Mouse (Mus musculus): ENCODE measurements around the gene Gm8369. TPM values are rescaled to one million over a fixed set of nuclear protein-coding genes. Genes with fewer than 3 reads are reported as not detected.
"Not testable (repeated sequence)": the region's sequence is repeated elsewhere in the genome, so short reads cannot be mapped to it uniquely, and the experiment has no call there.

Gene Gm8369
- polyA plus RNA-seq (2016; fragmentation: Nextera tagmentation; extraction: Ambion mirVana): not detected in 2 replicates

DNA sequence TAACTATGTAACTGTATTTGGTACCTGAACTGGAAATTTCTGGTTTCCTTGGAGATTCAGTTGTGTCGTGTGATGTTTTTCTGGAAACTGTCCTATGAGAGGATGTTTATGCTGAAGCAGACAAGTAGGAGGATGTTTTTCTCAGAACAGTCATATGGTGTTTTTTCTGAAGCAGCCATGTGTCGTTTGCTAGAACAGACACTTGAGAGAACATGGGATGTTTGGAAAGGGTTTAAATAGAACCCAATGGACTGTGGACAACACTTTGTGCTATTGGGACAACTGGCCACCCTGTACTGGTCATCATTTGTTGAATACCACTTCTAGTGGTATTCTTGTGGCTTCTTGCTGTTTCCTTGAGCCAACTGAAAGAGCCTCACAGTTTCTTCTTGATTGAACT, at the start of gene Gm8369:
Gene Gm8369, plus strand, starts transcription at position 193 of the 400 bp plus-strand sequence.
- Histone ChIP-seq H3K36me3 (no peaks in the 10 kb centered on the region), H3K27ac (no peak within 1 kb of the TSS), H3K4me3 (no peak within 1 kb of the TSS), H3K4me2 (replicated peaks) (no peak within 1 kb of the TSS), H3K27me3 (no peaks in the 10 kb centered on the region), H3K9me3 (no peaks in the 10 kb centered on the region), H3K4me1 (no peaks in the 10 kb centered on the region), H3K9ac (no peak within 1 kb of the TSS)
- WGBS: 74% methylated on average over 2 of the region's 2 CpGs
- ATAC-seq (ENCODE audit: insufficient number of reproducible peaks, insufficient read depth, low FRiP score, low TSS enrichment): no peak

DNA sequence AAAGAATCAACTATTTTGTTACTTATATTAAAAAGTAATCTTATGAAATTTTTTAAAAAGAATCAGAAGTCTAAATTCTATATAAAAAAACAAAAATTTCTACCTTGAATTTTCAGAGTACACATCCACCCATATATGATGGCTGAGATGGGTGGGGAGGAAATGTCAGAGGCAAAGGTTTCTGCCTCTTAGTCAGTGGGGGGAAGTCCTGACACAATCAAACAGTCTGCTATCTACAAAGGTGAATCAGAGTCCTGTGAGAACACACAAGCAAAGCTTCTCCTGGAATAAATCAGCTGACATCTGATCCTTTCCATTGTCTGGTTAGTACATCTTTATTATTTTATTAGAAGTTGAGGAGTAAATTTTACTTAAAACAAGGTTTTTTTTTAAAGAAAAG, 42.4 kb upstream of the Gm8369 start, which contains the start of gene Ms4a4b:
Gene Ms4a4b, plus strand, starts transcription at position 216 of the 400 bp plus-strand sequence.
- no peak for ATAC-seq (ENCODE audit: insufficient number of reproducible peaks, insufficient read depth, low FRiP score, low TSS enrichment)
- no peak within 1 kb of the TSS for H3K4me3 ChIP-seq

DNA sequence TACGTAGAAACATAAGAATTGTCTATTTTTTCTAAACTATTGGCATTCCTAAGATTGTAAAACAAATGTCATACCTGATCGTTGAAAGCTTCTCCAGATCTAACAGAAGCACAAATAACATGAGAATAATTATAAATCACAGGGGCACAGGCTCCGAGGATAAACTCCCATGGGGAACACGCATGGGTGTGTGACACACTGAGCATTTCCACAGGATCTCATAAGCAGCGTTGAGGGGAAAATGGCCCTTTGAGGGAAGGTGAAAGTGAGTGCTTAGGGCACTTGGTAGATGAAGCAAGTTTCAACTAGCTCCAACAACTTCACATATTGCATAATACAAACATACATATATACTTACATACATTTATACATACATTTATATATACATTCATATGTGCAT, 41.8 kb upstream of the Gm8369 start:
- Histone ChIP-seq H3K27me3 (no peaks in the 10 kb centered on the region), H3K36me3 (no peaks in the 10 kb centered on the region)
- ATAC-seq (ENCODE audit: insufficient number of reproducible peaks, insufficient read depth, low FRiP score, low TSS enrichment): no peak

More for the DNA sequence above, 42.4 kb upstream of the Gm8369 start, which contains the start of gene Ms4a4b:
- no peaks in the 10 kb centered on the region for H3K9me3 ChIP-seq
- no peak within 1 kb of the TSS for H3K27ac ChIP-seq
- H3K36me3 ChIP-seq: no peaks in the 10 kb centered on the region
- no peak within 1 kb of the TSS for H3K9ac ChIP-seq
- no peaks in the 10 kb centered on the region for H3K4me1 ChIP-seq
- no peak within 1 kb of the TSS for H3K4me2 ChIP-seq (replicated peaks)
- H3K27me3 ChIP-seq: no peaks in the 10 kb centered on the region

DNA sequence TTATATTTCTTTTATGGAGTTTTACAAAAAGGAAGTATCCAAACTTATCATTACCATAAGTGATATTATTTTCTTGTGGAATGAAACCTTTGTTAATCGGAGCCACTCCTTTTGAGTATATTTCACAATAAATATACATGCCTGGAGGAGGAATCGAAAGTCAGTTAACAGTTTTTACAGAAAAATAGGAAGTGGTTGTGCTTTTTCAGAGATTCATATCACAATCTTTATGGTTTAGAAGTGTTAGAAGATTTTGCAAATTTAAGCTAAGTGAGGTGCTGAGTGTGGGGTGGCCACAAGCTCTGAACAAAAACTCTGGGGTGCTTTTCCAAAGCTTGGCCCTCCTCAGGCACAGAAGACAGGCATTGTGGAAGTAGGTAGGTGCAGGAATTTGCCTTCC, 38.5 kb upstream of the Gm8369 start:
- no peak overlapping the region for H3K27ac ChIP-seq
- no peak overlapping the region for H3K9ac ChIP-seq
- H3K36me3 ChIP-seq: no peaks in the 10 kb centered on the region
- WGBS: 85% methylated on average over 2 of the region's 2 CpGs
- H3K4me2 ChIP-seq (replicated peaks): no peak overlapping the region
- H3K27me3 ChIP-seq: no peaks in the 10 kb centered on the region
- no peak overlapping the region for H3K4me3 ChIP-seq
- H3K4me1 ChIP-seq: no peaks in the 10 kb centered on the region
- no peak for ATAC-seq (ENCODE audit: insufficient number of reproducible peaks, insufficient read depth, low FRiP score, low TSS enrichment)
- H3K9me3 ChIP-seq: no peaks in the 10 kb centered on the region

More for the DNA sequence above, 41.8 kb upstream of the Gm8369 start:
- no peaks in the 10 kb centered on the region for H3K9me3 ChIP-seq
- no peak overlapping the region for H3K27ac ChIP-seq
- no peak overlapping the region for H3K4me3 ChIP-seq
- 79% methylated on average over 5 of the region's 5 CpGs for WGBS
- no peak overlapping the region for H3K4me2 ChIP-seq (replicated peaks)
- H3K4me1 ChIP-seq: no peaks in the 10 kb centered on the region
- no peak overlapping the region for H3K9ac ChIP-seq

DNA sequence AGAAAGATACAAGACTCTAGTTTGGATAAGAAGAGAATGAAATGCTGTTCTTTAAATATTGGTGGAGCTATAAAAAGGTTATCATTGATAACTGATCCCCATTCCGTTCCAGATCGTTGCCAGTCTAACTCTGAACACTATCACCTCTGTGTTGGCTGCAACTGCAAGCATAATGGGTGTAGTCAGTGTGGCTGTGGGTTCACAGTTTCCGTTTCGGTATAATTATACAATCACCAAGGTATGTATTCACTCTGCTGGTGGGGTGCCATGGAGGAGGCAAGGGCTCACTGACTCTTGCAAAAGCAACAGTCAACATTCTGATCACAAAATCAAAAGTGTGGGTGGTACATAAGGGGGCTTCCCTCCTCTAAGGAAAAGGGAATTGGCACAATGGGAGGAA, 26.7 kb upstream of the Gm8369 start:
- not testable (repeated sequence) for H3K27me3 ChIP-seq; H3K27ac ChIP-seq; ATAC-seq (ENCODE audit: insufficient number of reproducible peaks, insufficient read depth, low FRiP score, low TSS enrichment); H3K36me3 ChIP-seq; H3K4me1 ChIP-seq; H3K9me3 ChIP-seq; H3K9ac ChIP-seq; H3K4me3 ChIP-seq; H3K4me2 ChIP-seq (replicated peaks)
- WGBS: 77% methylated on average over 4 of the region's 4 CpGs

DNA sequence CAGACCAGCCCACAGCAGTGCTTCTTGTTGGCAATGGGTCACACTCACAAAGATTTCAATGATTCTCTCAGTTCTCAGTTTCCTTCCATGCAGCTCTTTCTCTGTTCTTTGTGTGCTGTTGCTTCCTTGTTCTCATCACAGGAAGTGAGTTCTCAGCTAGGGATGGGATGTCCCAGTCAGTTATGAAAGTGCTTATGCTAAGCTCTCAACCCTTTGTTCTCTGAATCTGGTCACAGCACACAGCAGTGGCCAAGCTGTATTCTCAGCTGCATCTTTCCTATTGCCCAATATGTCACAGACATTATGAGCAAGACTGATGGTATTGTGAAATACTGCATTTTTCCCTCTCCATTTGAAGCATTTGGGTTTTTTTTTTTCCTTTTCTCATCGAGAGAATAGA, 20.9 kb upstream of the Gm8369 start:
- H3K9me3 ChIP-seq; ATAC-seq (ENCODE audit: insufficient number of reproducible peaks, insufficient read depth, low FRiP score, low TSS enrichment); H3K27me3 ChIP-seq; H3K9ac ChIP-seq; H3K36me3 ChIP-seq; H3K27ac ChIP-seq; H3K4me2 ChIP-seq (replicated peaks); H3K4me1 ChIP-seq; H3K4me3 ChIP-seq: not testable (repeated sequence)
- 50% methylated on average over 1 of the region's 1 CpGs for WGBS

DNA sequence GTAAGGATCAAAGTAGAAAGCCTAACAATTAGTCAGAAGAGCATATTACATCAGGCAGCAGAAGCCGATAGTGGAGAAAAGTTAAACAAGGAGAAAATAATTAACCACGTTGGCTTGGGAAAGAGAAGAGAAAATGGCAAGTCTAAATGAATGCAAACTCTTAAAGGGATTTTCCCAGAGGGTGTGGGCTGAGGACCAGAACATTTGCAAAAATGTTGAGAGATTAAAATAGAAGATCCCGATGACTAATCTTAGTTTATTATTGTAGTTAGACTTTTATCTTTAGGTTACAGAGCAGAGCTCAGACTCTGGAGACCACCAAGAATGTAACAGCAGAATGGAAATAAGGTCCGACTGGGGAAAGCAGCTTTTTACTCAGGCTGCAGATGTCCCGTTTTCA, 19.3 kb upstream of the Gm8369 start:
- Histone ChIP-seq H3K4me3 (no peak overlapping the region), H3K9ac (no peak overlapping the region), H3K9me3 (no peaks in the 10 kb centered on the region), H3K4me2 (replicated peaks) (no peak overlapping the region), H3K27me3 (no peaks in the 10 kb centered on the region), H3K36me3 (no peaks in the 10 kb centered on the region), H3K27ac (no peak overlapping the region), H3K4me1 (no peaks in the 10 kb centered on the region)
- ATAC-seq (ENCODE audit: insufficient number of reproducible peaks, insufficient read depth, low FRiP score, low TSS enrichment): no peak
- WGBS: 73% methylated on average over 5 of the region's 5 CpGs

DNA sequence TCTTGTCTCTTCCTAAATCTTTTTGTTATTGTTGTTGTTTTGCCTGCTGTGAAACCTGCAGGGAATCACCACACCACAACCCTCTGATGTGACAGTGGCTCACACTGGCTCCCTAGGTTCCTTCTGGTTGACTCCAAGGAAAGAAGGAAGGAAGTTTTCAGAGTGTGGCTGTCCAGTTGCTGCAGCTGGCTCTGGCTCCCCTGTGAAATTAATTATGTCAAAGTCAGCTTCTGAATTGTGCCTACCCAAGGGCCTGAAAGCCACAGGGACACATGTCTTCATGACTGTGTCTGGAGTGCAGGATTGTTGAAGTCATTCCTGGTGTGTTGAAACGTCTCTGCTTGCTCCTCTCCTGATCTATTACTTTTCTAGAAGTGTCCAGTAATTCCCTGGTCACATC, 17.4 kb upstream of the Gm8369 start:
- not testable (repeated sequence) for H3K27me3 ChIP-seq; H3K4me2 ChIP-seq (replicated peaks); H3K4me3 ChIP-seq; ATAC-seq (ENCODE audit: insufficient number of reproducible peaks, insufficient read depth, low FRiP score, low TSS enrichment); H3K4me1 ChIP-seq; H3K27ac ChIP-seq; H3K9me3 ChIP-seq; H3K9ac ChIP-seq; H3K36me3 ChIP-seq
- WGBS: 57% methylated on average over 1 of the region's 1 CpGs

DNA sequence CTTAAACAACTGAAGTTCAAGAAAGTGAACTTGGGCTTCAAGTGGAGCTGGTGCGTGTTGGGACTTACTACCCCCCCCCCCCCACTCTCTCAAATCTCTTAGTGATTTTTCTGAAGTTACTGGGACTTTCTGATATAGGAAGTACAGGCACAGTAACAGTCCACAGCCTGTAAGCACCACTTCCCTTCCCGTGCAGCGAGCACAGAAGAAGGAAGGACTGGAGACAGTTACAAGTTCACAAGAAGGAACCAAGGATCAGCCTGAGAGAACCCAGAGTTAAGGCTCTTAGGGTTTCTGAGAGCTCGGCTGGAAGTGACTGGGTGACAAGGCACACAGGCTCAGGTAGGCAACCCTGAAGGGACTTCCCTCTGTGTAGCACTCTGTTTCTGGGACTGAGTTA, 16.5 kb upstream of the Gm8369 start, which contains the start of gene Ms4a6c:
Gene Ms4a6c, plus strand, starts transcription at position 152 of the 400 bp plus-strand sequence.
- WGBS: 86% methylated on average over 4 of the region's 4 CpGs
- not testable (repeated sequence) for H3K9ac ChIP-seq; H3K27me3 ChIP-seq; H3K27ac ChIP-seq; H3K4me1 ChIP-seq; H3K4me3 ChIP-seq; H3K4me2 ChIP-seq (replicated peaks); H3K36me3 ChIP-seq; ATAC-seq (ENCODE audit: insufficient number of reproducible peaks, insufficient read depth, low FRiP score, low TSS enrichment); H3K9me3 ChIP-seq

DNA sequence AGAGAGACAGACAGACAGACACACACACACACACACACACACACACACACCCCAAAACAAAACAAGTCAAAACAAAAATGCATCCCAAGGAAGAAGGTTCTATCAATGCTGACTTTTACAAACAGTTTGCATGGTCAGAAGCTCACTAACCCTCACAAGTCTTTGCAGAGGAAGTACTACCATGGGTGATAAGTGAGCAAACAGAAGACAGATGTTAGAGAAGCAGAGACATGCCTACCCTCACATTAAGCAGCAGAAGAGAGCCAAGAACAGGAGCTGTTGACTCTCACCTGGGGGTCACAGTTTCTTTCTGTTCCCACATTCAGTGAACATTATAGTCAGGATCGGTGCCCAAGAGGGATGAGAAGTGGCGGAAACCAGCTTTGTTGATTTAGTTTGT, 6.0 kb upstream of the Gm8369 start:
- 87% methylated on average over 2 of the region's 2 CpGs for WGBS
- Histone ChIP-seq H3K4me3 (no peak overlapping the region), H3K9ac (no peak overlapping the region), H3K9me3 (no peaks in the 10 kb centered on the region), H3K4me1 (no peaks in the 10 kb centered on the region), H3K27ac (no peak overlapping the region), H3K36me3 (no peaks in the 10 kb centered on the region), H3K4me2 (replicated peaks) (no peak overlapping the region), H3K27me3 (no peaks in the 10 kb centered on the region)
- ATAC-seq (ENCODE audit: insufficient number of reproducible peaks, insufficient read depth, low FRiP score, low TSS enrichment): no peak

DNA sequence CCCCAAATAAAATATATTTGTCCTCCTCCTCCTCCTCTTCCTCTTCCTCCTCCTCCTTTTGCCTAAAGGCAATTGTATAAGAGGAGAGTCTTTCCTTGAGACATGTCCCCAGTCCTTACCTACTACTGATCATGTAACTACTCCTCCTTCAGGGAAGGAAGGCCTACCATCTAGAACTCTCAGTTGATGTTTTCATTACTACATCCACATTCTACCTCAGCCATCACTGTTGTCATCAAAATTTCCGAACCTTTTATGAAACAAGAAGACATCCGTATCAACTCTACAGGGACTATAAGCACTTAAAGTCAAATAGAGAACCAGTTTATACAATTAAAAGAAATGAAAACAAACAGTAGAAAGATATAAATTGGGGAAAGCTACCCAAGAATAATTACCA, 3.1 kb upstream of the Gm8369 start:
- H3K4me2 ChIP-seq (replicated peaks): no peak overlapping the region
- no peak for ATAC-seq (ENCODE audit: insufficient number of reproducible peaks, insufficient read depth, low FRiP score, low TSS enrichment)
- no peaks in the 10 kb centered on the region for H3K4me1 ChIP-seq
- H3K4me3 ChIP-seq: no peak overlapping the region
- no peaks in the 10 kb centered on the region for H3K36me3 ChIP-seq
- H3K27ac ChIP-seq: no peak overlapping the region
- 89% methylated on average over 2 of the region's 2 CpGs for WGBS
- no peak overlapping the region for H3K9ac ChIP-seq
- no peaks in the 10 kb centered on the region for H3K27me3 ChIP-seq
- H3K9me3 ChIP-seq: no peaks in the 10 kb centered on the region

DNA sequence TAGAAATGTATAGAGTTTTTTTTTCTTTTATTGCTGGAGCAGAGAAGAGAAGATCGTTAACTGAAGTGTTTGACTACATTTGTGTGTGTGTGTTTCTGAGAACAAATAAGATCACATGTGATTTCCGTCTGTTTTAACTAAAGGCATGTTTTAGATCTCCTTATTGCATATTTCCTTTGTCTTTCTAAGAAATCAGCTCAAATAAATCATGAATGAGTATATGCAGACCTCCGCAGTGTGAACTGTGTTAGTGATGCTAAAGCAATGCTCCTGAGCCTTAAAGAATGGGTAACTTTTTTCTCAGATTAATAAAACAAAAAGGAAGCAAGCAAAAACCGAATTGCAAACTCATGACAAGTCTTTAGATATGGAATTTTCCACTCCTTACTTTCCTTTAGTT, 1.8 kb upstream of the Gm8369 start:
- Histone ChIP-seq H3K27ac (no peak overlapping the region), H3K4me3 (no peak overlapping the region), H3K36me3 (no peaks in the 10 kb centered on the region), H3K4me2 (replicated peaks) (no peak overlapping the region), H3K4me1 (no peaks in the 10 kb centered on the region), H3K9ac (no peak overlapping the region), H3K27me3 (no peaks in the 10 kb centered on the region), H3K9me3 (no peaks in the 10 kb centered on the region)
- ATAC-seq (ENCODE audit: insufficient number of reproducible peaks, insufficient read depth, low FRiP score, low TSS enrichment): no peak
- WGBS: 78% methylated on average over 4 of the region's 4 CpGs

DNA sequence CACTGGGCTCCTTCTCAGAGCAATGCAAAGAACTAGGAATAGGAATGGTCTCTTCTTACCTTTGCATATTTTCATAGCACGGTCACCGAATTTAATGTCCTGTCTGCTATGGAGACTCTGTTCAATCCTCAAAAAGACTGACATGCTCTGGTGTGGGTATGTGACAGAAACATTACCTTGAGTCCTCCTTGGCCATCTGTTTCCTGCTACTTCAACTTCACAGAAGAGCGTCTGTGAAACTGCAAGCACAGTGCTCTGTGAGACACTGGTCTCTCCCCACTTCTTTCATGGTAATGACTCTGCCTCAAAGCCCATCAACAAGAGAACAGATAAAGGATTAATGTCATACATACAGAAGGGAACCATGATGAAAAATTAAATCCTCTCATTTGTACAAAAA, 1.4 kb upstream of the Gm8369 start:
- WGBS: 73% methylated on average over 3 of the region's 3 CpGs
- Histone ChIP-seq H3K36me3 (no peaks in the 10 kb centered on the region), H3K4me2 (replicated peaks) (no peak overlapping the region), H3K27ac (no peak overlapping the region), H3K27me3 (no peaks in the 10 kb centered on the region), H3K4me3 (no peak overlapping the region), H3K9me3 (no peaks in the 10 kb centered on the region), H3K4me1 (no peaks in the 10 kb centered on the region), H3K9ac (no peak overlapping the region)
- ATAC-seq (ENCODE audit: insufficient number of reproducible peaks, insufficient read depth, low FRiP score, low TSS enrichment): no peak
